Mouse (Mus musculus) stomach, embryonic 14.5 days (tissue): ENCODE data around the gene Ccdc177. TPM values are rescaled to one million over a fixed set of nuclear protein-coding genes. Genes with fewer than 3 reads are reported as not detected.

Source experiments
- ATAC-seq: fragments of 200-750 bp; cut with Nextera tagmentation; 2 replicates; pipeline ENCODE4 v1.8.0; 2017; ENCODE audit warnings: low read depth, moderate TSS enrichment; ENCODE audit not compliant: insufficient number of reproducible peaks, insufficient read depth, low FRiP score
- H3K27ac ChIP-seq: fragments of 300-500 bp; sonication (generic); 2 replicates; pipeline ENCODE4 v1.5.1; 2014; ENCODE audit warnings: mild to moderate bottlenecking, low read length, moderate library complexity, mixed read lengths
- H3K27me3 ChIP-seq: fragments of 300-500 bp; sonication (generic); 2 replicates; pipeline ENCODE4 v1.6.1; 2014; ENCODE audit warnings: low read length, control low read depth, mixed read lengths; ENCODE audit not compliant: control insufficient read depth, insufficient read depth
- H3K36me3 ChIP-seq: fragments of 300-500 bp; sonication (generic); 2 replicates; pipeline ENCODE4 v1.6.1; 2014; ENCODE audit warnings: mild to moderate bottlenecking, control low read depth, low read length, moderate library complexity, mixed read lengths; ENCODE audit not compliant: control insufficient read depth, insufficient read depth
- H3K4me1 ChIP-seq: fragments of 300-500 bp; sonication (generic); 2 replicates; pipeline ENCODE4 v1.6.1; 2014; ENCODE audit warnings: low read length, control low read depth, mixed read lengths; ENCODE audit not compliant: control insufficient read depth, insufficient read depth
- H3K4me2 ChIP-seq: fragments of 300-500 bp; sonication (generic); replicated peaks from 2 replicates; pipeline ENCODE4 v1.6.1; 2014; ENCODE audit warnings: low read depth, low read length, control low read depth
- H3K4me3 ChIP-seq: fragments of 300-500 bp; sonication (generic); 2 replicates; pipeline ENCODE4 v1.5.1; 2014; ENCODE audit warnings: low read depth, low read length, control low read depth
- H3K9ac ChIP-seq: fragments of 300-500 bp; sonication (generic); replicated peaks from 2 replicates; pipeline ENCODE4 v1.6.1; 2014; ENCODE audit warnings: low read depth, mild to moderate bottlenecking, control low read depth, low read length, moderate library complexity, mixed read lengths
- H3K9me3 ChIP-seq: fragments of 300-500 bp; sonication (generic); 2 replicates; pipeline ENCODE4 v1.6.1; 2016; ENCODE audit warnings: low read depth, low read length, control low read depth; ENCODE audit not compliant: control insufficient read depth
- WGBS: fragments of 180-500 bp; shearing (Covaris S2); extraction: QIAGEN DNeasy Blood & Tissue Kit; methylation state at CpG from one replicate; pipeline ENCODE4 v1.1.7; 2014; 5-methylcytosine and 5-hydroxymethylcytosine counted together
- polyA plus RNA-seq: library from polyadenylated mRNA; unstranded; fragments of >200 nt; fragmentation: Nextera tagmentation; extraction: Ambion mirVana; gene quantifications from 2 replicates; pipeline ENCODE4 v1.2.1, GENCODE M21; 2014

Ccdc177 gene
- polyA plus RNA-seq, 1 experiment from 2014 or later, result 0.26 TPM

DNA sequence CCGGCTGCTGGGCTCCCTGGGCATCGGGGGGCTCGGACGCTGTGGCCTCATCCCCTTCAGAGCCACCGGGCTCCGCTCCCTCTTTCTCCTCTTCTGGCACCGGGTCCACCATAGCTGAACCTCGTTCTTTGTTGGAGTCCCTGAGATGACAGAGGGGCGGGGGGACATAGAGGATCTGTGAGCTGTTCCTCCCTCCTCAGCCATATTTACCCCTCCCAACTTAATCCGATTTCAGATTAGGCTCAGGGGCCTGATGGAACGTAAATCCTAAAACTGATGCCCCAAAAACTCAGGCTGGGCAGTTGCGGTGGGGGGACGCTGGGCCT is 1.1 kb downstream of the Ccdc177 start:
- H3K9ac ChIP-seq, result no peak overlapping the region
- no peaks in the 10 kb centered on the region for H3K9me3 ChIP-seq
- H3K4me2 ChIP-seq, result peak overlapping the region; percentile 97
- WGBS, result 4% methylated on average over 13 of the region's 13 CpGs
- H3K4me3 ChIP-seq, result peak overlapping the region; percentile 50
- no peak overlapping the region for H3K27ac ChIP-seq
- H3K27me3 ChIP-seq, result peaks cover 34% of the 10 kb centered on the region
- H3K36me3 ChIP-seq, result no peaks in the 10 kb centered on the region
- no peak for ATAC-seq
- H3K4me1 ChIP-seq, result peaks cover 22% of the 10 kb centered on the region

DNA sequence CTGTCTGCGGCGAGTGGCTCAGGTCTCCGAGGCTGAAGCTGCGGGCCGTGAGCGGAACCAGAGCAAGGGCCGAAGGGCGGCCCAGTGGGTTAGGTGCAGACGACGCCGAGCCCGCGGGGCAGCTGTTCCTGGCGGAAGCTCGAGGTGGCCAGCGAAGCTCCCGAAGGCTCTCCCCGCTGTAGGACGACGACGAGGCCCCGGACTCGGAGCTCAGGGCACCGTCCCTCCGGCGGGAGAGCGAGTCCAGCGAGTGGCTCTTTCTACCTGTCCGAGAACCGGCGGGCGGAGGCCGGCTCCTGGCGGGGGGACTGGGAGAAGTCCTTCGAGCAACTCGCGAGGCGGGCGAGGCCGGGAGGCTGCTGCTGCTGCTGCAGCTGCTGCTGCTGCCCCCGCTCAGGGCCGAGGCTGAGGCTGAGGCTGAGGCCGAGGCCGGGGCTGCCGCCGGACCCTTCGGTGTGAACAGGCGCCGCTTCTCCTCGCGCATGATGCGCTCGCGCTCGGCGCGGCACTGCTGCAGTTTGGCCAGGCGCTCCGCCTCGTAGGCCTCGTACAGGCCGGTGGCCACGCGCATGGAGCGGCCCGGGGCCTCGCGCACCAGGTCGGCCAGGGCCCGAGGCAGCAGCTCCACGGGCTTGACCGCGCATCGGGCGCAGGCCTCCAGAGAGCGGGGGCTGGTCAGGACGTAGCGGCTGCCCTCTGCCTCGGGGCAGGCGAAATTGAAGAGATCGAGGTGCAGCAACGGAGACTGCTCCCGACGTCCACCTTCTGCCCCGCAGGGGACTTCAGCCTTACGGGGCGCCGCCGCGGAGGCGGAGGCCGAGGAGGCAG is 1.7 kb downstream of the Ccdc177 start:
- peaks cover 34% of the 10 kb centered on the region for H3K27me3 ChIP-seq
- ATAC-seq, result peak; percentile 25; the same call in 1 of the 2 replicates
- peak overlapping the region; percentile 33; the same call in 1 of the 2 replicates for H3K9ac ChIP-seq

DNA sequence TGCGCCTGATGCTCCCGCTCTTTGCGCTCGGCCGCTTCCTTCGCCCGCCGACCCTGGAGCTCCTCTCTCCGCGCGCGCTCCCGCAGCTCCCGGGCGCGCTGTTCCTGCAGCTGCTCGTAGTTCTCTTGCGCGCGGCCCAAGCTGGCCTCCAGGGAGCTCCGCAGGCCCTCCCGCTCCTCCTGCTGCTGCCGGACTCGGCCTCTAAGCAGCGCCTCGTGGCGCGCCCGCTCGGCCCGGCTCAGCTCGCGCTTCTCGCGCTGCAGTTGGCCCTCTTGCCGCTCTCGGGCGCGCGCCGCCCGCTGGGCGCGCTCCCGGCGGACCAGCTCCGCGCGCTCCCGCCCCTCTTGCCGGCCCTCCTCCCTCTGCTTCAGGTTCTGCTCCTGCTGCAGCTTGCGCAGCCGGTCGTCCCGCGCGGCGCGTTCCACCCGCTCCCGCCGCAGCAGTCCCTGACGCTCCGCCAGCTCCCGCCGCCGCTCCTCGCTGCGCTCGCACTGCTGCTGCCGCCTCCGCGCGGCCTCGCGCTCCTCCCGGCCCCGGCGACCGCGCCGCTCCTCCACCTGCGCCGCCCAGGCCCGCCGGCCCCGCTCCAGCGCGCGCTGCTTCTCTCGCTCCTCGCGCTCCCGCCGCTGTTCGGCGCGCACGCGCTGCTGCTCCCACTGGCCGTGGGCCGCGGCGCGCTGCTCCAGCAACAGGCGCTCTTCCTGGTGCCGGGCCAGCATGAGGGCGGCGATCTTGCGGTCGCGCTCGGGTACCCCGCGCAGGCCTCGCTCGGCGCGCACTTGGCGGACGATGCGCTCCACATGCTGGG is 2.5 kb downstream of the Ccdc177 start:
- Histone ChIP-seq H3K36me3 (no peaks in the 10 kb centered on the region), H3K4me3 (peak overlapping the region; percentile 50), H3K9me3 (no peaks in the 10 kb centered on the region), H3K27me3 (peaks cover 34% of the 10 kb centered on the region), H3K27ac (0 out of 2 replicates have a peak overlapping the region, but pooled peaks have one; percentile 30), H3K4me1 (peaks cover 22% of the 10 kb centered on the region), H3K9ac (peak overlapping the region; percentile 33; the same call in 1 of the 2 replicates), H3K4me2 (peak overlapping the region; percentile 97)
- ATAC-seq, result peak; percentile 85
- WGBS, result under 1% methylated on average over 120 of the region's 122 CpGs

More for the DNA sequence above, 1.7 kb downstream of the Ccdc177 start:
- Histone ChIP-seq H3K4me3 (peak overlapping the region; percentile 50), H3K4me1 (peaks cover 22% of the 10 kb centered on the region), H3K27ac (no peak overlapping the region), H3K9me3 (no peaks in the 10 kb centered on the region), H3K36me3 (no peaks in the 10 kb centered on the region), H3K4me2 (peak overlapping the region; percentile 97)
- 4% methylated on average over 85 of the region's 92 CpGs for WGBS

DNA sequence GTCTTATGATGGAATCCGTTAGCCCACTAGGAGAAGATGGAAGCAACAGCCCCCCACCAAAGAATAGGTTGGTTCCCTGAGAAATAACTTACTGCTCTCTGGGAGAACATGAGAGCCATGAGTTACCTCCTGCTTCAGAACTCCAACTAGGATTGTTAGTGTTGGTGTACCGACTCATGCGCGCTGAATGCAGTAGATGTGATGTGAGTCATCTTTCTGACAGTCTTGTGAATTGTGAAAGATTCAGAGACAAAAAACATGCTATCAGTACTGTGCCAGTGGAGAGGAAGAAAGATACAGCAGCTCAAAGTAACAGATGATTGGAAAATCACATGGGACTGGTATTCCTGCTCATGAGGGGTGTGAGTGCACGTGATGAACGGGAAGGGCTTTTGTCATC is 8.9 kb downstream of the Ccdc177 start:
- no peak overlapping the region for H3K9ac ChIP-seq
- H3K4me3 ChIP-seq, result no peak overlapping the region
- WGBS, result 87% methylated on average over 6 of the region's 6 CpGs
- no peak overlapping the region for H3K4me2 ChIP-seq
- no peaks in the 10 kb centered on the region for H3K36me3 ChIP-seq
- H3K27me3 ChIP-seq, result peaks cover 6% of the 10 kb centered on the region
- no peak for ATAC-seq
- H3K4me1 ChIP-seq, result no peaks in the 10 kb centered on the region
- no peaks in the 10 kb centered on the region for H3K9me3 ChIP-seq
- H3K27ac ChIP-seq, result no peak overlapping the region

DNA sequence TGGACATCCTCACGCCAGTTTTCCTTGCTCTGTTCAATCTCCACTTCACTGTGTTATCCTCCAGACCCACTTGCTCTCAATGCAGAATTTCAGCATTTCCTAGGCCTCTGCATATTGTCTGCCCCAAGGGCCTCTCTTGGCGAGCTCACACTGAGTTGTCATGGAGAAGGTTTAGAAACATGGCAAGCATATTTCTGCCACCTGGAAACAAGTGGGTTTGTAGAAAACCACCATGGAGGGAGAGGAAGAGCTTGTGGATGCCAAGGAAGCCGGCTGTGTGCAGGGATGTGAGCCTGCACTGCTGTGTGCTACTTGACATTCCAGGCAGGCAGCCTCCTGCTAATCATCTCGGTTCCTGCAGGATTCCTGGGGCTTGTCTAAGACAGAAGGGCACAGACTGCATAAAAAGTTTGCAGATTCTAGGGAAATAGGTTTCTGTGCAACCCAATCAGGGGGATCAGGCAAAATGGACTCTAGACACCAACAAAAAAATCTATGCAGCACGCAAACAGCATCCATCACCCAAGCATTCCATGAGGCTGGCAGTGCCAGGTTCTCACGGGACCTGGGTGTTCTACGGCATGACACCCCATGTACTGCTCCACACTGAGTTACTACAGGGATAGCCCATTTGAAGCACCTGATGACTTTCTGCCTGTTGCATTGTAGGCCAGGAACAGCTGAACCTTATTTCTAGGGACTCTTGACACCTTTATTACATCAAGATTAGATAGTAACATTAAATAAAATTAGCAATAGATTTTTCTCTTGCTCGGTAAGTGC is 14.3 kb downstream of the Ccdc177 start:
- Histone ChIP-seq H3K9me3 (no peaks in the 10 kb centered on the region), H3K27me3 (no peaks in the 10 kb centered on the region), H3K27ac (no peak overlapping the region), H3K4me1 (no peaks in the 10 kb centered on the region), H3K4me2 (no peak overlapping the region), H3K36me3 (no peaks in the 10 kb centered on the region), H3K4me3 (no peak overlapping the region), H3K9ac (no peak overlapping the region)
- WGBS, result 46% methylated on average over 8 of the region's 8 CpGs
- ATAC-seq, result no peak

DNA sequence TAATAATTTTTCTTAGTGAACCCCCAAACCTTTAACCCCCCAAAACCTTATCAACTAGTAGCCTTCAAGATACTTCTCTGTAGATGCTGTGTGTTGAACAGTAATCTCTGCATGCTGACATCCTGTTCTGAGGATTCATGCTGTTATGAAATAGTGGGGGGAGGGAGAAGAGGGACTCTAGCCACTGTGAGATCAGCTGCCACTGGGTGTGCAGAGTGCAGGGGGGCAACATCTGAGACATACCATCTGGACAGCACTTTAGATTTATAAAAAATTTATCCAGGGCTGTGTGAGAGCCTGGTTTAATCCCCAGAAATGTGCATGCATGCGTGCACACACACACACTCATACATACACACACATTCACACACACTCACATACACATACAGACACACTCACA is 15.9 kb downstream of the Ccdc177 start:
- Histone ChIP-seq H3K4me3 (no peak overlapping the region), H3K4me1 (no peaks in the 10 kb centered on the region), H3K9ac (no peak overlapping the region), H3K27ac (no peak overlapping the region), H3K4me2 (no peak overlapping the region), H3K36me3 (no peaks in the 10 kb centered on the region), H3K27me3 (no peaks in the 10 kb centered on the region), H3K9me3 (no peaks in the 10 kb centered on the region)
- 63% methylated on average over 1 of the region's 1 CpGs for WGBS
- ATAC-seq, result no peak

DNA sequence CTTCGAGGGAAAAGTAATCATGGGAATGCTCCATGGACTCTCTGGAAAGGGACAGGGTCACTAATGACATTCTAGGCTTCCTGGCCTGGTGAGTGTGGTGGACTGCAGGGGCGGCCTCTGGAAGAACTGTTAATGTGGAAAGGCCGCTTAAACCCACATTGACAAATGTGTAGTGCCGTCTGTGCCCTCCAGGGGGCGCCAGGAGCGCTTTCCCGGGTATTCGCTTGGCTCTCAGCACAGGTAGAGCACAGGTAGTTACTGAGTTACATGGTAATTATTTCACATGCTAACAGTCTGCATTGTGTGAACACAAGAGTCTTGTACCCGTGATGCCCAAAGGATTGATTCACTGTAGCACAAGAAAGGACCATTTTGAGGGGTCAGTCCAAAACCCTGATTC is 21.0 kb downstream of the Ccdc177 start:
- no peaks in the 10 kb centered on the region for H3K9me3 ChIP-seq
- H3K27me3 ChIP-seq, result no peaks in the 10 kb centered on the region
- H3K27ac ChIP-seq, result no peak overlapping the region
- H3K4me1 ChIP-seq, result no peaks in the 10 kb centered on the region
- no peak overlapping the region for H3K4me2 ChIP-seq
- no peak overlapping the region for H3K9ac ChIP-seq
- no peaks in the 10 kb centered on the region for H3K36me3 ChIP-seq
- H3K4me3 ChIP-seq, result no peak overlapping the region
- ATAC-seq, result no peak
- 33% methylated on average over 9 of the region's 9 CpGs for WGBS

DNA sequence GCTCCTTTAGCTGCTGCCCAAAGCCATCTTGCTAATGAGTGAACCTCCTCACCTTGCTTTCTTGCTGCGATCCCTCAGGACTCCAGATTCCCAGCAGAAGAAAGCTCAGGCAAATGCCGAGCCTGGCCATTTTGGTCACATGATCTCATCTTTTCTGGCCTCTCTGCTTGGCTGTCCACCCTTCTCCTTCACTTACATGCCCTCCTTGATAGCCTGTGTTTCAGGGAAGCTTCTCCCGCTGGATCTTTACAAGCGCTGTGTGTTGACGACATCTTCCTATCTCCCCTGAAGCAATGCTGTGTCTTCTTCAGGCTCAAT is 23.2 kb downstream of the Ccdc177 start:
- H3K9ac ChIP-seq, result no peak overlapping the region
- ATAC-seq, result no peak
- H3K4me3 ChIP-seq, result no peak overlapping the region
- H3K27ac ChIP-seq, result no peak overlapping the region
- H3K36me3 ChIP-seq, result no peaks in the 10 kb centered on the region
- WGBS, result 55% methylated on average over 5 of the region's 5 CpGs
- H3K4me1 ChIP-seq, result no peaks in the 10 kb centered on the region
- no peaks in the 10 kb centered on the region for H3K9me3 ChIP-seq
- H3K4me2 ChIP-seq, result no peak overlapping the region
- no peaks in the 10 kb centered on the region for H3K27me3 ChIP-seq
